Mouse (Mus musculus): ENCODE results near the gene Trit1. TPM values are rescaled to one million over a fixed set of nuclear protein-coding genes. Genes with fewer than 3 reads are reported as not detected.

Gene Trit1
- polyA plus RNA-seq, 1 experiment from 2014 or later = 21.6 TPM

GRCm38 (mm10) chr4:123034841-123035240, 18.4 kb downstream of the Trit1 start:
- Histone ChIP-seq H3K27me3 (replicated peaks; ENCODE audit: low read depth, poor library complexity, severe bottlenecking) (no peaks in the 10 kb centered on the region), H3K36me3 (replicated peaks) (peaks cover 89% of the 10 kb centered on the region), H3K4me1 (peaks cover 11% of the 10 kb centered on the region; the same call in 1 of the 2 replicates), H3K27ac (replicated peaks) (no peak overlapping the region), H3K9me3 (no peaks in the 10 kb centered on the region), H3K4me3 (no peak overlapping the region)
- DNase-seq (ENCODE audit: low spot score) = no peak
- 88% methylated on average over 2 of the region's 2 CpGs for WGBS

DNA sequence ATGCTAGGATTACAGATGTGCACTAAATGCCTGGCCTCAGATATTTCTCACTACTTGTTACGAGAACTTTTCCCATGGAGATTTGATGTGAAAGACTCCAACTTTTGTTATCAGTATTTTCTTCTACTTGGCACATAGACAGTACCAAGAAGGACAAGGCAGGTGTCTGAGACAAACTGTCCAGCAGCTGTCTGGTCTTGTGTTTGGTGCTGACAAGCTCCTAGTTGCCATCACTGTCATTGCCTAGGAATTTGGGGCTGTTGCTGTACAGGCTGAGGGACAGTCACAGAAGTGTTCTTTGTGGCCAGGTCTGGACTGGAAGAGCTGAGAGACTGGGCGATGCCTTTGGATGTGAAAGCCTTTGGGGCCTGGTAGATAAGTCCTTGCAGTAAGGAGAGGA, 19.2 kb downstream of the Trit1 start:
- H3K27me3 ChIP-seq (replicated peaks; ENCODE audit: low read depth, poor library complexity, severe bottlenecking) = no peaks in the 10 kb centered on the region
- H3K27ac ChIP-seq (replicated peaks) = no peak overlapping the region
- WGBS = 94% methylated on average over 2 of the region's 2 CpGs
- H3K4me3 ChIP-seq = no peak overlapping the region
- no peaks in the 10 kb centered on the region for H3K9me3 ChIP-seq
- peaks cover 11% of the 10 kb centered on the region; the same call in 1 of the 2 replicates for H3K4me1 ChIP-seq
- H3K36me3 ChIP-seq (replicated peaks) = peaks cover 90% of the 10 kb centered on the region
- DNase-seq (ENCODE audit: low spot score) = no peak

DNA sequence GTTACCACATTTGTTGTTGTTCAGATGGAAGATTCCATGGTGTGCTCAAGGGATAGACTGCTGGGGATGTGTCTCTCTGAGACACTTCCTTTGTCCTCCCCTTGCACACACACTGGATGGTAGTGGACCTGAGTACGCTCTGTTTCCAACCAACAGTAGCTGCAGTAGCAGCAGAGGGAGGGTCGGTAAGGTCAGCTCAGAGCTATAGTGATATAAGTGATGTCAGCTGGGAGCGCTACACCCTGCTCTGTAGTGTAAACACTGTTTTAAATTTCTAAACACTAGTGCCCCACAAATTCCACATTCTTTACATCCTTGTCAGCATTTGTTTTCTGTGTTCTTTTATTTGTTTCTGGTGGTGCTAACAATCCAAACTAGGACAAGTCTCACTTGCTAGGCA, 20.3 kb downstream of the Trit1 start:
- Histone ChIP-seq H3K4me3 (no peak overlapping the region), H3K4me1 (peaks cover 7% of the 10 kb centered on the region; the same call in 1 of the 2 replicates), H3K27me3 (replicated peaks; ENCODE audit: low read depth, poor library complexity, severe bottlenecking) (no peaks in the 10 kb centered on the region), H3K27ac (replicated peaks) (no peak overlapping the region), H3K9me3 (no peaks in the 10 kb centered on the region), H3K36me3 (replicated peaks) (peaks cover 88% of the 10 kb centered on the region)
- DNase-seq (ENCODE audit: low spot score) = no peak
- WGBS = 79% methylated on average over 3 of the region's 3 CpGs

GRCm38 (mm10) chr4:123041131-123041530, 24.7 kb downstream of the Trit1 start:
- 96% methylated on average over 6 of the region's 6 CpGs for WGBS

DNA sequence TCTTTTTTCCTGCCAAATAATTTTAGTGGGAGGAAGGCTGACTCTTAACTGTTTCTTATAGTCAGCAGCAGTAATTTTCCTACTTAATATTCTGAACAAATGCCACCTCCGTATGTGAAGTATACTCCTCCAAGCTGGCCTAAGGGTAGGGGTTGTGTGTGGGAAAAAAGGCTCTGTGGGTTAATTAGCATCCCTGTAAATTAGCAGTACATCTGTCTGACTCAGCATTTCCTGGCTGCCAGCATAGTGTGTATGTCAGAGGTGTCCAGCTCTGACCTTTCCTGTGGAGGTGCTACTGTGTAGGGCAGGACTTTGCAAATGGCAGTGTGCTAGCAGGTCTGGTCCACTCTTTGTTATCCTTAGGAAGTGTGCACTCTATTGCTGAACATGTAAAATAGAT, 27.5 kb downstream of the Trit1 start:
- WGBS = 95% methylated on average over 1 of the region's 1 CpGs
- Histone ChIP-seq H3K36me3 (replicated peaks) (peaks cover 95% of the 10 kb centered on the region), H3K27ac (replicated peaks) (no peak overlapping the region), H3K4me1 (no peaks in the 10 kb centered on the region), H3K9me3 (no peaks in the 10 kb centered on the region), H3K27me3 (replicated peaks; ENCODE audit: low read depth, poor library complexity, severe bottlenecking) (no peaks in the 10 kb centered on the region), H3K4me3 (no peak overlapping the region)
- no peak for DNase-seq (ENCODE audit: low spot score)

More at GRCm38 (mm10) chr4:123041131-123041530, 24.7 kb downstream of the Trit1 start:
- no peak for DNase-seq (ENCODE audit: low spot score)
- Histone ChIP-seq H3K9me3 (no peaks in the 10 kb centered on the region), H3K27ac (replicated peaks) (no peak overlapping the region), H3K4me1 (peaks cover 5% of the 10 kb centered on the region; the same call in 1 of the 2 replicates), H3K27me3 (replicated peaks; ENCODE audit: low read depth, poor library complexity, severe bottlenecking) (no peaks in the 10 kb centered on the region), H3K36me3 (replicated peaks) (peaks cover 90% of the 10 kb centered on the region), H3K4me3 (no peak overlapping the region)

- no peak for DNase-seq (ENCODE audit: low spot score)
- peaks cover 95% of the 10 kb centered on the region for H3K36me3 ChIP-seq (replicated peaks)
- H3K27me3 ChIP-seq (replicated peaks; ENCODE audit: low read depth, poor library complexity, severe bottlenecking) = no peaks in the 10 kb centered on the region
- H3K4me1 ChIP-seq = no peaks in the 10 kb centered on the region
- no peak overlapping the region for H3K4me3 ChIP-seq
- H3K27ac ChIP-seq (replicated peaks) = no peak overlapping the region
- no peaks in the 10 kb centered on the region for H3K9me3 ChIP-seq
- 90% methylated on average over 4 of the region's 4 CpGs for WGBS
Measured at GRCm38 (mm10) chr4:123044842-123045241, 28.4 kb downstream of the Trit1 start.

- H3K9me3 ChIP-seq = no peaks in the 10 kb centered on the region
- 75% methylated on average over 3 of the region's 3 CpGs for WGBS
- H3K4me1 ChIP-seq = peaks cover 2% of the 10 kb centered on the region; the same call in 1 of the 2 replicates
- no peak overlapping the region for H3K4me3 ChIP-seq
- H3K27ac ChIP-seq (replicated peaks) = no peak overlapping the region
- peak; percentile 62 for DNase-seq (ENCODE audit: low spot score)
- peaks cover 97% of the 10 kb centered on the region for H3K36me3 ChIP-seq (replicated peaks)
- no peaks in the 10 kb centered on the region for H3K27me3 ChIP-seq (replicated peaks; ENCODE audit: low read depth, poor library complexity, severe bottlenecking)
Measured at GRCm38 (mm10) chr4:123046300-123046699, 29.9 kb downstream of the Trit1 start.

DNA sequence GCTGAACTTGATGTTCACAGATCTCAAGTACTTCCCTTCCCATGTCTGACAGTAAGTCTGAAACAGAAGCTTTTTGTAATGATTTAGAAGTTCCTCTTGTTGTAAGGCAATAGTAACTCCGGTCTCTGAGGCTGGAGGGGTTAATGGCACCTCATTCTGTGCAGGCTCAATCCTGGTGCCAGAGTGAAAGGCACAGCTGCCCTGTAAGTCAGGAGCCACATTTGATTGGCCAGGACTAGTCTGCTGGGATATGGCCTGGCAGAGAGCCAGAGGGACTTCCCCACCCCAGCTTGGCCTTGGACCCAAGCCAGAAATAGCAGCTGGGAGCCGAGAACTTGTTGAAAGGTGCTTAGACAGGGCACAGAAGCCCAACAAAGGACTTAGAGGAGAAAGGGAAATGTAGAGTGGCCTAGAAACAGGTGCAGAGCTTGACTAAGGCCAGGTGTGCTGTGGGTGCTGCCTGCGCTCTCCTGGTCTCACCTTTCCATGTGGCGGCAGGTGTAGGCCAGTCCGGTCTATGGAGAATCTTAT, 34.3 kb downstream of the Trit1 start:
- peaks cover 2% of the 10 kb centered on the region; the same call in 1 of the 2 replicates for H3K4me1 ChIP-seq
- no peak overlapping the region for H3K4me3 ChIP-seq
- no peak overlapping the region for H3K27ac ChIP-seq (replicated peaks)
- H3K9me3 ChIP-seq = no peaks in the 10 kb centered on the region
- WGBS = 87% methylated on average over 5 of the region's 5 CpGs
- peak; percentile 19 for DNase-seq (ENCODE audit: low spot score)
- peaks cover 100% of the 10 kb centered on the region for H3K36me3 ChIP-seq (replicated peaks)
- no peaks in the 10 kb centered on the region for H3K27me3 ChIP-seq (replicated peaks; ENCODE audit: low read depth, poor library complexity, severe bottlenecking)

GRCm38 (mm10) chr4:123053179-123053578, 36.8 kb downstream of the Trit1 start:
- Histone ChIP-seq H3K4me3 (no peak overlapping the region), H3K27me3 (replicated peaks; ENCODE audit: low read depth, poor library complexity, severe bottlenecking) (no peaks in the 10 kb centered on the region), H3K9me3 (no peaks in the 10 kb centered on the region), H3K4me1 (peaks cover 2% of the 10 kb centered on the region; the same call in 1 of the 2 replicates), H3K27ac (replicated peaks) (no peak overlapping the region), H3K36me3 (replicated peaks) (peaks cover 91% of the 10 kb centered on the region)
- WGBS = 76% methylated on average over 11 of the region's 11 CpGs
- DNase-seq (ENCODE audit: low spot score) = no peak

- H3K4me1 ChIP-seq = peaks cover 2% of the 10 kb centered on the region; the same call in 1 of the 2 replicates
- no peaks in the 10 kb centered on the region for H3K27me3 ChIP-seq (replicated peaks; ENCODE audit: low read depth, poor library complexity, severe bottlenecking)
- H3K9me3 ChIP-seq = no peaks in the 10 kb centered on the region
- WGBS = 82% methylated on average over 16 of the region's 16 CpGs
- no peak overlapping the region for H3K27ac ChIP-seq (replicated peaks)
- H3K4me3 ChIP-seq = no peak overlapping the region
- no peak for DNase-seq (ENCODE audit: low spot score)
- H3K36me3 ChIP-seq (replicated peaks) = peaks cover 80% of the 10 kb centered on the region
Measured at GRCm38 (mm10) chr4:123054172-123054790, 37.9 kb downstream of the Trit1 start.

GRCm38 (mm10) chr4:123056560-123057109, 40.2 kb downstream of the Trit1 start:
- WGBS = 86% methylated on average over 3 of the region's 3 CpGs
- peaks cover 57% of the 10 kb centered on the region for H3K36me3 ChIP-seq (replicated peaks)

GRCm38 (mm10) chr4:123057957-123058356, 41.6 kb downstream of the Trit1 start:
- Histone ChIP-seq H3K4me1 (no peaks in the 10 kb centered on the region; the same call in 1 of the 2 replicates), H3K27me3 (replicated peaks; ENCODE audit: low read depth, poor library complexity, severe bottlenecking) (no peaks in the 10 kb centered on the region), H3K36me3 (replicated peaks) (peaks cover 43% of the 10 kb centered on the region), H3K27ac (replicated peaks) (no peak overlapping the region), H3K9me3 (no peaks in the 10 kb centered on the region), H3K4me3 (no peak overlapping the region)
- 65% methylated on average over 1 of the region's 1 CpGs for WGBS
- no peak for DNase-seq (ENCODE audit: low spot score)

More at GRCm38 (mm10) chr4:123056560-123057109, 40.2 kb downstream of the Trit1 start:
- Histone ChIP-seq H3K4me1 (no peaks in the 10 kb centered on the region; the same call in 1 of the 2 replicates), H3K9me3 (no peaks in the 10 kb centered on the region), H3K4me3 (no peak overlapping the region), H3K27ac (replicated peaks) (no peak overlapping the region), H3K27me3 (replicated peaks; ENCODE audit: low read depth, poor library complexity, severe bottlenecking) (no peaks in the 10 kb centered on the region)
- no peak for DNase-seq (ENCODE audit: low spot score)

DNA sequence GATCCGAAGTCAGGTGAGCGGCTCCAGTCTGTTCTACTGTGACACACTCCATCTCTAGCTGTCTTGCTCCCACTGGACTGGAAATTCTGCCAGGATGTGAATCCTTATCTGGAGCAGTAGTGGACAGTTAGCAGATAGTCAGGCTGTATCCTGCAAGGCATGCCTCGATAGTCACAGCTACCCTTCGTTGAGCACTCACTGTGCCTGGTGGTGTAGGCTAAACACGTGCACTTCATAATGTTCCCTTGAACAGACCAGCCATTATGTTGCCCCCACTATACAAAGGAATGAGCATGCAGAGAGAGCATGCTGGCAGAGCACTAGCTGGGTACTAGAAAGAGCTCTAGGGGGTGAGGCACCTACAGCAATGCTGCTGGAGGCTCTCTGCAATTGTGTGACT, 45.3 kb downstream of the Trit1 start:
- 68% methylated on average over 5 of the region's 5 CpGs for whole genome bisulfite sequencing
- Histone ChIP-seq H3K4me3 (no peak overlapping the region), H3K27ac (replicated peaks) (no peak overlapping the region), H3K4me1 (no peaks in the 10 kb centered on the region; the same call in 1 of the 2 replicates), H3K36me3 (replicated peaks) (peaks cover 6% of the 10 kb centered on the region), H3K9me3 (no peaks in the 10 kb centered on the region), H3K27me3 (replicated peaks; ENCODE audit: low read depth, poor library complexity, severe bottlenecking) (no peaks in the 10 kb centered on the region)
- no peak for DNase-seq (ENCODE audit: low spot score)

All from embryonic facial prominence, embryonic 10.5 days (tissue).